Mouse (Mus musculus) heart, postnatal 0 days (tissue): ENCODE results near the gene Cldn7. TPM values are rescaled to one million over a fixed set of nuclear protein-coding genes. Genes with fewer than 3 reads are reported as not detected.
"Not testable (repeated sequence)": the region's sequence is repeated elsewhere in the genome, so short reads cannot be mapped to it uniquely, and the experiment has no call there.

Experiments used
- ATAC-seq: fragments of 200-750 bp; cut with Nextera tagmentation; 2 replicates; pipeline ENCODE4 v1.8.0; 2017; ENCODE audit warnings: low read depth, moderate number of reproducible peaks, moderate library complexity; ENCODE audit not compliant: insufficient read depth
- DNase-seq: peaks from one replicate; pipeline ENCODE4 v3.0.0-alpha.2; 2016; ENCODE audit warnings: low spot score
- H3K27ac ChIP-seq: fragments of 300-500 bp; sonication (generic); 2 replicates; pipeline ENCODE4 v1.5.1; 2014; ENCODE audit warnings: low read depth, mild to moderate bottlenecking
- H3K27me3 ChIP-seq: fragments of 300-500 bp; sonication (generic); 2 replicates; pipeline ENCODE4 v1.6.1; 2014; ENCODE audit warnings: low read length, mixed read lengths; ENCODE audit not compliant: control insufficient read depth, insufficient read depth
- H3K36me3 ChIP-seq: fragments of 300-500 bp; sonication (generic); replicated peaks from 2 replicates; pipeline ENCODE4 v1.6.1; 2014; ENCODE audit warnings: low read length, mixed read lengths; ENCODE audit not compliant: control insufficient read depth, insufficient read depth
- H3K4me1 ChIP-seq: fragments of 300-500 bp; sonication (generic); 2 replicates; pipeline ENCODE4 v1.6.1; 2014; ENCODE audit warnings: antibody characterized with exemption; ENCODE audit not compliant: control insufficient read depth, insufficient read depth
- H3K4me2 ChIP-seq: fragments of 300-500 bp; sonication (generic); 2 replicates; pipeline ENCODE4 v1.6.1; 2014; ENCODE audit warnings: low read depth, mild to moderate bottlenecking, low read length, moderate library complexity
- H3K4me3 ChIP-seq: fragments of 300-500 bp; sonication (generic); 2 replicates; pipeline ENCODE4 v1.5.1; 2014; ENCODE audit warnings: low read depth, low read length
- H3K9ac ChIP-seq: fragments of 300-500 bp; sonication (generic); replicated peaks from 2 replicates; pipeline ENCODE4 v1.6.1; 2014; ENCODE audit warnings: low read depth, low read length, mixed read lengths
- H3K9me3 ChIP-seq: fragments of 300-500 bp; sonication (generic); replicated peaks from 2 replicates; pipeline ENCODE4 v1.6.1; 2016; ENCODE audit warnings: low read length; ENCODE audit not compliant: control insufficient read depth
- CTCF ChIP-seq: IDR thresholded peaks from 2 replicates; pipeline ENCODE4 v1.5.1; 2016; ENCODE audit warnings: antibody characterized with exemption, control low read depth, low read depth
- EP300 ChIP-seq: IDR thresholded peaks from 2 replicates; pipeline ENCODE4 v1.6.1; 2016; ENCODE audit warnings: antibody characterized with exemption, low read depth
- WGBS: fragments of 180-500 bp; shearing (Covaris S2); extraction: QIAGEN DNeasy Blood & Tissue Kit; methylation state at CpG from one replicate; pipeline ENCODE4 v1.1.7; 2014; 5-methylcytosine and 5-hydroxymethylcytosine counted together
- polyA plus RNA-seq: library from polyadenylated mRNA; unstranded; fragments of >200 nt; fragmentation: Nextera tagmentation; extraction: Ambion mirVana; gene quantifications from 2 replicates; pipeline ENCODE4 v1.2.1, GENCODE M21; 2015
- total RNA-seq: library from RNA; depleted of rRNA; stranded (reverse); fragments of >200 nt; gene quantifications from 2 replicates; pipeline ENCODE4 v1.2.3, GENCODE M21; 2014; ENCODE audit warnings: low replicate concordance; rRNA removed

Gene Cldn7
- 0.93 TPM in 1 of 2 replicates, not detected in the other for total RNA-seq
- 0.64 and 1.8 TPM in 2 replicates for polyA plus RNA-seq

GRCm38 (mm10) chr11:69964650-69965270 is at the start of gene Cldn7:
Gene Cldn7, plus strand, starts transcription at chr11:69964779.
- Histone ChIP-seq H3K4me1 (0 out of 2 replicates have a peak, but pooled peaks cover 10% of the 10 kb centered on the region), H3K9me3 (no peaks in the 10 kb centered on the region), H3K27me3 (peaks cover 52% of the 10 kb centered on the region), H3K27ac (no peak within 1 kb of the TSS), H3K4me2 (no peak within 1 kb of the TSS), H3K36me3 (peaks cover 19% of the 10 kb centered on the region), H3K9ac (no peak within 1 kb of the TSS), H3K4me3 (peak within 1 kb of the TSS; percentile 10)
- DNase-seq (no peak), ATAC-seq (no peak)
- WGBS: 13% methylated on average over 23 of the region's 24 CpGs
- no peak for TF ChIP-seq EP300
- TF ChIP-seq CTCF: no peak

GRCm38 (mm10) chr11:69914917-69915430 is 49.6 kb upstream of the Cldn7 start:
- Histone ChIP-seq H3K4me1 (peaks cover 24% of the 10 kb centered on the region), H3K9me3 (no peaks in the 10 kb centered on the region), H3K27ac (no peak overlapping the region), H3K36me3 (peaks cover 71% of the 10 kb centered on the region), H3K4me2 (peak overlapping the region; percentile 94), H3K9ac (no peak overlapping the region), H3K27me3 (no peaks in the 10 kb centered on the region), H3K4me3 (peak overlapping the region; percentile 89)
- WGBS: 32% methylated on average over 9 of the region's 9 CpGs
- no peak for TF ChIP-seq EP300
- TF ChIP-seq CTCF: no peak
- DNase-seq: no peak
- ATAC-seq: no peak

GRCm38 (mm10) chr11:69915667-69916627 is 48.6 kb upstream of the Cldn7 start:
- H3K36me3 ChIP-seq: peaks cover 61% of the 10 kb centered on the region
- no peak for TF ChIP-seq CTCF
- no peak for TF ChIP-seq EP300
- 50% methylated on average over 5 of the region's 5 CpGs for WGBS
- ATAC-seq: no peak
- H3K27me3 ChIP-seq: no peaks in the 10 kb centered on the region
- DNase-seq: no peak
- H3K4me1 ChIP-seq: peaks cover 24% of the 10 kb centered on the region
- H3K27ac ChIP-seq: no peak overlapping the region
- H3K4me3 ChIP-seq: no peak overlapping the region
- H3K9ac ChIP-seq: no peak overlapping the region
- no peaks in the 10 kb centered on the region for H3K9me3 ChIP-seq
- no peak overlapping the region for H3K4me2 ChIP-seq

GRCm38 (mm10) chr11:69916652-69917378 is 47.8 kb upstream of the Cldn7 start:
- peaks cover 24% of the 10 kb centered on the region for H3K4me1 ChIP-seq
- H3K4me3 ChIP-seq, ATAC-seq, H3K27me3 ChIP-seq, H3K9me3 ChIP-seq, H3K27ac ChIP-seq, H3K4me2 ChIP-seq, H3K9ac ChIP-seq, DNase-seq: not testable (repeated sequence)
- peaks cover 52% of the 10 kb centered on the region for H3K36me3 ChIP-seq
- WGBS: 53% methylated on average over 7 of the region's 7 CpGs

GRCm38 (mm10) chr11:69917379-69917948 is 47.1 kb upstream of the Cldn7 start:
- peaks cover 24% of the 10 kb centered on the region for H3K4me1 ChIP-seq
- H3K36me3 ChIP-seq: peaks cover 46% of the 10 kb centered on the region

More at GRCm38 (mm10) chr11:69917379-69917948, 47.1 kb upstream of the Cldn7 start:
- DNase-seq (no peak), ATAC-seq (no peak)
- Histone ChIP-seq H3K4me3 (no peak overlapping the region), H3K4me2 (no peak overlapping the region), H3K27me3 (no peaks in the 10 kb centered on the region), H3K9ac (no peak overlapping the region), H3K27ac (no peak overlapping the region), H3K9me3 (no peaks in the 10 kb centered on the region)
- WGBS: 80% methylated on average over 8 of the region's 8 CpGs
- no peak for TF ChIP-seq CTCF
- TF ChIP-seq EP300: no peak
